Mouse (Mus musculus) CH12.LX (cell line): ENCODE data around the gene Ccdc8. TPM values are rescaled to one million over a fixed set of nuclear protein-coding genes. Genes with fewer than 3 reads are reported as not detected.
A peak's percentile ranks its signal among the peaks of the same experiment; 100 is the strongest.

Experiments used
- DNase-seq: peaks from one replicate; pipeline ENCODE4 v3.0.0-alpha.2; 2013; ENCODE audit errors: extremely low read depth
- H3K27ac ChIP-seq: 2 replicates; pipeline ENCODE4 v1.5.1; 2012; ENCODE audit warnings: low read depth, mild to moderate bottlenecking, control low read depth, moderate library complexity; ENCODE audit not compliant: insufficient read depth
- H3K27me3 ChIP-seq: replicated peaks from 2 replicates; pipeline ENCODE3; 2012; ENCODE audit warnings: inconsistent platforms
- H3K36me3 ChIP-seq, 2 experiments: replicated peaks in 1 of 2; 2 replicates each; pipeline versions ENCODE3 to v1.6.1; 2012; ENCODE audit warnings: inconsistent platforms in 1 of 2, low read length in 1 of 2, mild to moderate bottlenecking in 1 of 2, mixed read lengths in 1 of 2, moderate library complexity in 1 of 2; ENCODE audit not compliant: control insufficient read depth in 1 of 2, insufficient read depth in 1 of 2
- H3K4me1 ChIP-seq, 2 experiments: 2 replicates each; pipeline ENCODE4 v1.6.1; 2012; ENCODE audit warnings: inconsistent platforms in 1 of 2, moderate library complexity in 1 of 2; ENCODE audit not compliant: insufficient read depth in 2 of 2, control insufficient read depth in 1 of 2
- H3K4me2 ChIP-seq: 2 replicates; pipeline ENCODE4 v1.6.1; 2012; ENCODE audit warnings: low read depth, mild to moderate bottlenecking, control low read depth; ENCODE audit not compliant: poor library complexity, insufficient read depth, severe bottlenecking
- H3K4me3 ChIP-seq, 3 experiments: fragments of 150-350 bp in 1 of 3; sonication (generic) in 1 of 3; replicated peaks in 1 of 3; 2 replicates each; pipeline versions ENCODE3 to v1.5.1; 2011 to 2012; ENCODE audit warnings: low read depth in 2 of 3, low read length in 2 of 3, mild to moderate bottlenecking in 2 of 3, moderate library complexity in 2 of 3, control low read depth in 1 of 3, improper control_type of control experiment in 1 of 3, inconsistent platforms in 1 of 3, mixed read lengths in 1 of 3; ENCODE audit not compliant: poor library complexity in 1 of 3
- H3K79me2 ChIP-seq: replicated peaks from 2 replicates; pipeline ENCODE4 v1.6.1; 2012; ENCODE audit warnings: mild to moderate bottlenecking, moderate library complexity; ENCODE audit not compliant: control insufficient read depth, poor library complexity, insufficient read depth, severe bottlenecking; ENCODE audit errors: extremely low read depth
- H3K9ac ChIP-seq: 2 replicates; pipeline ENCODE4 v1.6.1; 2012; ENCODE audit warnings: low read depth, mild to moderate bottlenecking, control low read depth, moderate library complexity; ENCODE audit not compliant: insufficient read depth
- H3K9me3 ChIP-seq: replicated peaks from 2 replicates; pipeline ENCODE3; 2012; ENCODE audit warnings: low read length, inconsistent platforms, mixed read lengths
- BHLHE40 ChIP-seq: IDR thresholded peaks from 2 replicates; pipeline ENCODE4 v1.6.1; 2011; ENCODE audit warnings: mild to moderate bottlenecking, low read depth, low read length, improper control_type of control experiment
- GABPA ChIP-seq: IDR thresholded peaks from 2 replicates; pipeline ENCODE4 v1.6.1; 2012; ENCODE audit warnings: low read depth, low read length, improper control_type of control experiment, inconsistent platforms; ENCODE audit not compliant: insufficient replicate concordance
- IRF4 ChIP-seq: IDR thresholded peaks from 2 replicates; pipeline ENCODE4 v1.6.1; 2014; ENCODE audit warnings: low read depth, mild to moderate bottlenecking, inconsistent platforms, low read length, improper control_type of control experiment
- JUN ChIP-seq: IDR thresholded peaks from 2 replicates; pipeline ENCODE4 v1.6.1; 2011; ENCODE audit warnings: low read depth, mild to moderate bottlenecking, low read length, improper control_type of control experiment, moderate library complexity; ENCODE audit not compliant: insufficient read depth
- JUND ChIP-seq: conservative IDR thresholded peaks from 2 replicates; pipeline ENCODE4 v1.6.1; 2011; ENCODE audit warnings: low read depth, low read length, improper control_type of control experiment
- MXI1 ChIP-seq: IDR thresholded peaks from 2 replicates; pipeline ENCODE4 v1.6.1; 2011; ENCODE audit warnings: mild to moderate bottlenecking, low read depth, low read length, improper control_type of control experiment
- MYC ChIP-seq: IDR thresholded peaks from 2 replicates; pipeline ENCODE4 v1.6.1; 2011; ENCODE audit warnings: low read depth, mild to moderate bottlenecking, improper control_type of control experiment, low read length
- NELFE ChIP-seq: IDR thresholded peaks from 2 replicates; pipeline ENCODE4 v1.6.1; 2011; ENCODE audit warnings: low read depth, low read length, improper control_type of control experiment
- POLR2A ChIP-seq: IDR thresholded peaks from 2 replicates; pipeline ENCODE4 v1.6.1; 2011; ENCODE audit warnings: low read depth, mild to moderate bottlenecking, improper control_type of control experiment, low read length
- RAD21 ChIP-seq: IDR thresholded peaks from 2 replicates; pipeline ENCODE4 v1.6.1; 2011; ENCODE audit warnings: low read depth, mild to moderate bottlenecking, low read length, improper control_type of control experiment, moderate library complexity
- RCOR1 ChIP-seq: conservative IDR thresholded peaks from 2 replicates; pipeline ENCODE4 v1.6.1; 2012; ENCODE audit warnings: low read depth, mild to moderate bottlenecking, inconsistent platforms, low read length, improper control_type of control experiment
- TBP ChIP-seq: conservative IDR thresholded peaks from 2 replicates; pipeline ENCODE4 v1.6.1; 2011; ENCODE audit warnings: low read depth, low read length, improper control_type of control experiment
- UBTF ChIP-seq: IDR thresholded peaks from 2 replicates; pipeline ENCODE4 v1.6.1; 2012; ENCODE audit warnings: low read depth, mild to moderate bottlenecking, inconsistent platforms, low read length, improper control_type of control experiment, moderate library complexity
- dilution Hi-C: fragments of 300-500 bp; cut with MboI; formaldehyde crosslinking; loops from 2 replicates; pipeline ENCODE4 v1.14.3; 2020; ENCODE audit warnings: low sequenced_read_pairs; ENCODE audit not compliant: extremely low pct_unique_long_range_greater_than_20kb, extremely low pct_ligation_motif_present
- in situ Hi-C: fragments of 300-500 bp; cut with MboI; formaldehyde crosslinking; loops from 3 replicates; pipeline ENCODE4 v1.14.3; 2019; ENCODE audit warnings: low sequenced_read_pairs, low pct_ligation_motif_present, low pct_unique_long_range_greater_than_20kb, mixed read lengths
- polyA plus RNA-seq: library from polyadenylated mRNA; unstranded; fragments of >175 nt; gene quantifications from 2 replicates; pipeline ENCODE4 v1.2.1, GENCODE M21; 2012; ENCODE audit warnings: low read depth; ENCODE audit not compliant: insufficient read length
- total RNA-seq, 2 experiments: library from RNA; depleted of rRNA; stranded (reverse); fragments of 300-350 nt in 1 of 2; fragments of >200 nt in 1 of 2; gene quantifications; 2 replicates each; pipeline ENCODE4 v1.2.3; 2012 to 2014

The Ccdc8 gene
- total and polyA plus RNA-seq, 3 experiments: 0.04 to 0.16 TPM; not detected in 1

DNA sequence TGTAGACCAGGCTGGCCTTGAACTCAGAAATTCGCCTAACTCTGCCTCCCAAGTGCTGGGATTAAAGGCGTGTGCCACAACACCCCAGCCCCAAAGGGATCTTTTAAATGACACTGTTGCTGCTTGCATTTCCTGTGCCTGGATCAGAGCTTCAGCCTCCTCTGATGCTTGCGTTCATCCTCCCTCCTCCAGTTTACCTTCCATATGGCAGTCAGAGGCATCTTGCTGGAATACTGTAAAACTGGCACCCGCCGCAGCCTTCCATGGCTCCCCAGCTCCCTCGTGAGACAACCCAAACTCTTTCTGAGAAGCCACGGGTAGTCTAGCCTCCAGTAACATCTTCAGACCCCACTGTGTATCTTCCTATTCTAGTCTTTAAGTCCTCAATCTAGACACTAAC, 36.4 kb downstream of the Ccdc8 start:
- Histone ChIP-seq H3K4me2 (no peak overlapping the region), H3K4me3 (no peak overlapping the region), H3K79me2 (peaks cover 30% of the 10 kb centered on the region), H3K27ac (no peak overlapping the region), H3K27me3 (peaks cover 6% of the 10 kb centered on the region), H3K9me3 (no peaks in the 10 kb centered on the region), H3K4me1 (peaks cover 10 to 25% of the 10 kb centered on the region in 2 experiments; a peak in 3 of 4 replicates), H3K9ac (no peak overlapping the region), H3K36me3 (peaks cover 0 to 10% of the 10 kb centered on the region in 2 experiments)
- dilution Hi-C loops (no loop called here), in situ Hi-C loops (no loop called here)
- DNase-seq: no peak
- no peak for TF ChIP-seq GABPA
- TF ChIP-seq, all 38 proteins: peak for 0

DNA sequence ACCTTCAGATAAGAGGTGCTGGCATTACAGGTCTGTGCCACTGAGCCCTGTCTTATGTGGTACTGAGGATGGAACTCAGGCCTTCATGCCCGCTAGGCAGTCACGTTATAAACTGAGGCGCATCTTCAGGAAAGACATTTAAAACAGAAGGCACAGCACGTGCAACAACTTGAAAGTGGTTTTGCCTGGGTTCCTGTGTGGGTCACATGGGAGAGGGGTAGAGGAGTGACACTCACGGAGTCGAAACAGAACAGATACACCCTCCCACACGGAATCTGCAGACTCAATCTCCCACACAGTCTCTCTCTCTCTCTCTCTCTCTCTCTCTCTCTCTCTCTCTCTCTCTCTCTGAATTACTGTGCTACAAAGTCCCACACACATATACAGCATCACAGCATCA, 37.7 kb downstream of the Ccdc8 start:
- no peaks in the 10 kb centered on the region for H3K36me3 ChIP-seq
- TF ChIP-seq RAD21 (no peak), MXI1 (no peak), RCOR1 (no peak), MYC (no peak), BHLHE40 (peak; percentile 29; the same call in 1 of the 2 replicates)
- TF ChIP-seq, all 38 proteins: peak for 1
- in situ Hi-C loops (no loop called here), dilution Hi-C loops (no loop called here)
- peaks cover 18% of the 10 kb centered on the region for H3K79me2 ChIP-seq
- H3K4me1 ChIP-seq: peaks cover 4 to 12% of the 10 kb centered on the region in 2 experiments; a peak in 2 of 4 replicates
- peaks cover 6% of the 10 kb centered on the region for H3K27me3 ChIP-seq
- H3K9me3 ChIP-seq: no peaks in the 10 kb centered on the region
- DNase-seq: no peak
- H3K27ac ChIP-seq: no peak overlapping the region
- no peak overlapping the region for H3K4me2 ChIP-seq
- no peak overlapping the region for H3K9ac ChIP-seq
- H3K4me3 ChIP-seq: no peak overlapping the region

DNA sequence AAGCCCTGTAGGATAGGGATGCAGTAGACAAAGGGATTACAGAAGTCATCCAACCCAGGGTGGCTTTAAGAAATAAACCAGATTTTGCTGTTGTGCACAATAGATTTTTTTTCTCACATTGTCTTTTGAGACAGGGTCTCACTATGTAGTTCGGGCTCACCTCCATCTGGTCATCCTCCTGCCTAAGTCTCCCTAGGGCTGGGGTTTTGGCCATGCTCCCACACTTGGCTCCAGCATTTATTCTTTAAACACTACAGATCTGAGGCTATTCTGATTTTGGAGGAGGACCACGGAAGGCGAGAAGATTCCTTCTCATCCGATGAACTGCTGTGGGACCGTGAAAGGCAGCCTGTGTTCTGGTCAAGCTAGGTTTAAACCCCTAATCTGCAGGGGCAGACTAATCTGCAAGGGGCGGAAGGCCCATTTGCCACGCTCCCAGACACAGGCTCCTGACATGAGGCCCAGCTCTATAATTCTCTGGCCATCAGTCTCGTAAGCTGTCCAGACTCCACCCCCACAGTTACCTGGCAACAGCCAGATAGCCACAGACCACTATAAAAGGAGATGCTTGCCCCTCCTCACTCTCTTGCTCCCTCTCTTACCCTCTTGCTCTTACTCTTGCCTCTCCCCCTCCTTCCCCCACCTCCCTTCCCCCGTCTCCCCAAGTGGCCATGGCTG, 45.6 kb downstream of the Ccdc8 start:
- no peaks in the 10 kb centered on the region for H3K9me3 ChIP-seq
- no peak overlapping the region for H3K9ac ChIP-seq
- peaks cover 4% of the 10 kb centered on the region for H3K27me3 ChIP-seq
- H3K79me2 ChIP-seq: no peaks in the 10 kb centered on the region
- no peaks in the 10 kb centered on the region for H3K4me1 ChIP-seq
- TF ChIP-seq POLR2A (no peak), UBTF (no peak), NELFE (no peak), BHLHE40 (no peak), TBP (no peak), IRF4 (no peak), JUN (no peak), JUND (no peak)
- in situ Hi-C loops: no loop called here
- H3K36me3 ChIP-seq: no peaks in the 10 kb centered on the region
- no peak overlapping the region for H3K4me3 ChIP-seq
- no peak overlapping the region for H3K4me2 ChIP-seq
- no peak for DNase-seq
- no peak overlapping the region for H3K27ac ChIP-seq
- dilution Hi-C loops: no loop called here
